Mouse (Mus musculus) heart, embryonic 10.5 days (tissue): ENCODE measurements around the gene Ccdc172. TPM values are rescaled to one million over a fixed set of nuclear protein-coding genes. Genes with fewer than 3 reads are reported as not detected.

Source experiments
- DNase-seq: peaks from one replicate; pipeline ENCODE4 v3.0.0-alpha.2; 2017; ENCODE audit warnings: low spot score
- H3K27ac ChIP-seq: fragments of 300-500 bp; sonication (generic); 2 replicates; pipeline ENCODE4 v1.5.1; 2016; ENCODE audit warnings: mild to moderate bottlenecking
- H3K27me3 ChIP-seq: fragments of 300-500 bp; sonication (generic); 2 replicates; pipeline ENCODE4 v1.6.1; 2016; ENCODE audit warnings: mild to moderate bottlenecking; ENCODE audit not compliant: poor library complexity, insufficient read depth, severe bottlenecking
- H3K36me3 ChIP-seq: fragments of 300-500 bp; sonication (generic); 2 replicates; pipeline ENCODE4 v1.6.1; 2016; ENCODE audit warnings: mild to moderate bottlenecking, moderate library complexity
- H3K4me1 ChIP-seq: fragments of 300-500 bp; sonication (generic); 2 replicates; pipeline ENCODE4 v1.6.1; 2016; ENCODE audit warnings: mild to moderate bottlenecking
- H3K4me3 ChIP-seq: fragments of 300-500 bp; sonication (generic); 2 replicates; pipeline ENCODE4 v1.5.1; 2016; ENCODE audit warnings: mild to moderate bottlenecking, moderate library complexity
- H3K9me3 ChIP-seq: fragments of 300-500 bp; sonication (generic); 2 replicates; pipeline ENCODE4 v1.6.1; 2016; ENCODE audit warnings: mild to moderate bottlenecking, moderate library complexity
- WGBS: fragments of 180-500 bp; shearing (Covaris S2); methylation state at CpG from one replicate; pipeline ENCODE4 v1.1.7; 2016; 5-methylcytosine and 5-hydroxymethylcytosine counted together
- polyA plus RNA-seq: library from polyadenylated mRNA; unstranded; fragments of >200 nt; fragmentation: Nextera tagmentation; extraction: Ambion mirVana; gene quantifications from 2 replicates; pipeline ENCODE4 v1.2.1, GENCODE M21; 2016

The Ccdc172 gene
- polyA plus RNA-seq, 1 experiment from 2014 or later: not detected

- H3K4me3 ChIP-seq: no peak overlapping the region
- no peaks in the 10 kb centered on the region for H3K9me3 ChIP-seq
- no peaks in the 10 kb centered on the region for H3K27me3 ChIP-seq
- H3K27ac ChIP-seq: no peak overlapping the region
- WGBS: 64% methylated on average over 2 of the region's 2 CpGs
- H3K36me3 ChIP-seq: no peaks in the 10 kb centered on the region
- peak; percentile 20 for DNase-seq
- no peaks in the 10 kb centered on the region for H3K4me1 ChIP-seq
These were observed 74.3 kb downstream of the Ccdc172 start for GRCm38 (mm10) chr19:58586046-58586445.

DNA sequence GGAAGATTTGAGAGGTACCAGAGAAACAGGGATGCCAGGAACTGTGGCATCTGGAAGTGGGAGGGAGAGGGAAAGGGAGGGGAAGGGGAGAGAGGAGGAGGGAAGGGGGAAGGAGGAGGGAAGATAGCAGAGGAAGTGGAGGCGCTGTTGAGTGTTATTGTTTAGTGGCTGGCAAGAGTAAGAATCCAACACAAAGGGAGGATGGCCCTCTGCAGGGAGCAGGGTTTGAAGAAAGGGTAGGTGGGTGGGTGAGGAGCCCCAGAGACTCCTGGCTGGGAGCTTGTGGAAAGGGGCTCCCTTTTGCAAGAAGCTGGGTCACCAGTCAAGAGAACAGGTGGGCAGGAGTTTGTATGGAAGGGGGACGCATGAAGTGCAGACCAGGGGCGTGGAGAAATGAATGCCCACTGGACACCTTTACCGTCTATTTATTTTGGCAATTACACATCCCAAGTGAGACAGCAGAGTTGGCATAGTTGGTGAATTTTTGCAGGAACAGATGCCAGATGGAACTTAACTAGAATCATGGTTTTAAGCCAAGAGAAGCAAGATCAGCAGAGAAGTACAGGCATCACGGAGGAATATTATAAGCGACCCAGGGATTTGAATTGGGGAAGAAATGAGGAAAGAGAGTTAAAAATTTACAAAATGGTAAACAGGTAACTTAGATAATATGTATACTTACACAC, 78.6 kb downstream of the Ccdc172 start:
- Histone ChIP-seq H3K27me3 (no peaks in the 10 kb centered on the region), H3K4me3 (no peak overlapping the region), H3K36me3 (no peaks in the 10 kb centered on the region), H3K27ac (no peak overlapping the region), H3K4me1 (no peaks in the 10 kb centered on the region), H3K9me3 (0 out of 2 replicates have a peak, but pooled peaks cover 6% of the 10 kb centered on the region)
- DNase-seq: peak; percentile 68
- 75% methylated on average over 6 of the region's 6 CpGs for WGBS

DNA sequence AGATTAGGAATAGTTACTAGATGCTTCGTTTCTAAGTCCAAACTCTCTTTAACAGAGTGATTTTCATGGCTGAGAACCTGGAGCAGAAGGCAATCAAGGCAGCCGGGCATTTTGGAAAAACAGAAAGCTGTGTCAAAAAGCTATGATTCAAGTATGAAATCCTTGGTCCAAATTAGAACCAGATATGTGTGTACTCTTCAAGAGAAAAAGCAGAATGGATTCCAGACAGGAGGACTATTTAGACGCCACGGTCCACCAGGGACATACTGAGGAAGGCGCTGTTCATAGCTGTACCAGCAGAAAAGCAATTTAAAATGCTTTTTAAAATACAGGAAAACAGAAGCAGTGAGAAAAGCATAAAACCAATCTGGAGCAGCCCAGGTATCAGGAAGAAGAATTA, 88.6 kb downstream of the Ccdc172 start:
- no peak for DNase-seq
- Histone ChIP-seq H3K9me3 (peaks cover 4% of the 10 kb centered on the region; the same call in 1 of the 2 replicates), H3K27me3 (no peaks in the 10 kb centered on the region), H3K36me3 (no peaks in the 10 kb centered on the region), H3K4me3 (no peak overlapping the region), H3K27ac (no peak overlapping the region), H3K4me1 (no peaks in the 10 kb centered on the region)
- WGBS: 88% methylated on average over 5 of the region's 5 CpGs

Other genes starting within 250 kb of the Ccdc172 start
- gene Gfra1, start 56.1 kb upstream of the Ccdc172 start, polyA plus RNA-seq: 2.1 and 6.0 TPM in 2 replicates
- gene Pnlip, start 140.5 kb downstream of the Ccdc172 start, polyA plus RNA-seq: not detected in 2 replicates
- 0.31 and 3.9 TPM in 2 replicates for gene Pnliprp1, start 216.9 kb downstream of the Ccdc172 start, polyA plus RNA-seq
- gene Pnliprp2, start 247.7 kb downstream of the Ccdc172 start, polyA plus RNA-seq: 0.11 and 1.4 TPM in 2 replicates